Mouse (Mus musculus) testis, adult 2 months (tissue): ENCODE measurements around the gene Pank1. TPM values are rescaled to one million over a fixed set of nuclear protein-coding genes. Genes with fewer than 3 reads are reported as not detected.

ENCODE experiments used
- H3K27ac ChIP-seq: fragments of 200-500 bp; 2 replicates; pipeline ENCODE4 v1.5.1; 2012; ENCODE audit warnings: low read depth, low read length; ENCODE audit not compliant: control insufficient read depth, insufficient read depth
- H3K27me3 ChIP-seq: fragments of 200-500 bp; 2 replicates; pipeline ENCODE4 v1.6.1; 2012; ENCODE audit warnings: mild to moderate bottlenecking, low read length, moderate library complexity; ENCODE audit not compliant: control insufficient read depth, insufficient read depth
- H3K36me3 ChIP-seq: fragments of 200-500 bp; 2 replicates; pipeline ENCODE4 v1.6.1; 2012; ENCODE audit warnings: mild to moderate bottlenecking, low read length; ENCODE audit not compliant: control insufficient read depth, insufficient read depth
- H3K4me1 ChIP-seq: fragments of 200-500 bp; 2 replicates; pipeline ENCODE4 v1.6.1; 2012; ENCODE audit warnings: low read length; ENCODE audit not compliant: control insufficient read depth, insufficient read depth
- H3K4me3 ChIP-seq: fragments of 200-500 bp; 2 replicates; pipeline ENCODE4 v1.5.1; 2012; ENCODE audit warnings: low read depth, mild to moderate bottlenecking, low read length, moderate library complexity, mixed read lengths; ENCODE audit not compliant: control insufficient read depth
- CTCF ChIP-seq: fragments of 200-500 bp; IDR thresholded peaks from 2 replicates; pipeline ENCODE4 v1.5.1; 2012; ENCODE audit warnings: low read depth, mild to moderate bottlenecking, inconsistent platforms, low read length, moderate library complexity; ENCODE audit not compliant: control insufficient read depth, insufficient read depth, insufficient replicate concordance
- POLR2A ChIP-seq: fragments of 200-500 bp; IDR thresholded peaks from 2 replicates; pipeline ENCODE4 v1.6.1; 2012; ENCODE audit warnings: low read depth, mild to moderate bottlenecking, inconsistent platforms, low read length, moderate library complexity; ENCODE audit not compliant: control insufficient read depth
- polyA plus RNA-seq: library from polyadenylated mRNA; depleted of rRNA; stranded (reverse); fragments of >200 nt; gene quantifications from 2 replicates; pipeline ENCODE4 v1.2.3, GENCODE M21; 2012; rRNA removed

Pank1 gene
- 3.1 and 6.4 TPM in 2 replicates for polyA plus RNA-seq

GRCm38 (mm10) chr19:34878603-34879541 lies at the start of gene Pank1:
Gene Pank1, minus strand, starts transcription at chr19:34879455.
- 0 out of 2 replicates have a peak, but pooled peaks have one; percentile 38 for TF ChIP-seq POLR2A
- no peak for TF ChIP-seq CTCF
- H3K27ac ChIP-seq: peak within 1 kb of the TSS; percentile 70

GRCm38 (mm10) chr19:34922603-34922963 lies 43.3 kb upstream of the Pank1 start:
- no peak for TF ChIP-seq CTCF
- TF ChIP-seq POLR2A: no peak
- H3K27ac ChIP-seq: peak overlapping the region; percentile 68
- peak overlapping the region; percentile 93 for H3K4me3 ChIP-seq
- H3K4me1 ChIP-seq: no peaks in the 10 kb centered on the region; the same call in 1 of the 2 replicates
- no peaks in the 10 kb centered on the region for H3K27me3 ChIP-seq
- H3K36me3 ChIP-seq: no peaks in the 10 kb centered on the region

More at GRCm38 (mm10) chr19:34878603-34879541, at the start of gene Pank1:
- Histone ChIP-seq H3K4me3 (peak within 1 kb of the TSS; percentile 73), H3K36me3 (no peaks in the 10 kb centered on the region), H3K4me1 (peaks cover 4% of the 10 kb centered on the region), H3K27me3 (no peaks in the 10 kb centered on the region)

GRCm38 (mm10) chr19:34921652-34922602 lies 42.7 kb upstream of the Pank1 start, which contains the start of gene Kif20b:
Gene Kif20b, plus strand, starts transcription at chr19:34922361.
- Histone ChIP-seq H3K36me3 (no peaks in the 10 kb centered on the region), H3K27ac (peak within 1 kb of the TSS; percentile 99), H3K4me1 (no peaks in the 10 kb centered on the region; the same call in 1 of the 2 replicates), H3K4me3 (peak within 1 kb of the TSS; percentile 93), H3K27me3 (no peaks in the 10 kb centered on the region)
- TF ChIP-seq POLR2A (peak; percentile 79), CTCF (no peak)

GRCm38 (mm10) chr19:34921253-34921651 lies 42.0 kb upstream of the Pank1 start:
- Histone ChIP-seq H3K27ac (no peak overlapping the region; the same call in 1 of the 2 replicates), H3K27me3 (no peaks in the 10 kb centered on the region), H3K36me3 (no peaks in the 10 kb centered on the region), H3K4me1 (no peaks in the 10 kb centered on the region; the same call in 1 of the 2 replicates), H3K4me3 (peak overlapping the region; percentile 93; the same call in 1 of the 2 replicates)
- no peak for TF ChIP-seq POLR2A
- TF ChIP-seq CTCF: no peak

GRCm38 (mm10) chr19:34920531-34920930 lies 41.3 kb upstream of the Pank1 start:
- no peaks in the 10 kb centered on the region for H3K27me3 ChIP-seq
- H3K27ac ChIP-seq: no peak overlapping the region
- H3K36me3 ChIP-seq: no peaks in the 10 kb centered on the region
- H3K4me1 ChIP-seq: no peaks in the 10 kb centered on the region; the same call in 1 of the 2 replicates
- no peak overlapping the region for H3K4me3 ChIP-seq
- no peak for TF ChIP-seq CTCF
- no peak for TF ChIP-seq POLR2A

- Histone ChIP-seq H3K4me3 (no peak overlapping the region), H3K36me3 (no peaks in the 10 kb centered on the region), H3K27ac (no peak overlapping the region), H3K27me3 (no peaks in the 10 kb centered on the region), H3K4me1 (no peaks in the 10 kb centered on the region; the same call in 1 of the 2 replicates)
- no peak for TF ChIP-seq POLR2A
Observed at GRCm38 (mm10) chr19:34920066-34920465, 40.8 kb upstream of the Pank1 start.
